Mouse (Mus musculus) testis, adult 2 months (tissue): ENCODE data around the gene Sla2. TPM values are rescaled to one million over a fixed set of nuclear protein-coding genes. Genes with fewer than 3 reads are reported as not detected.
A peak's percentile ranks its signal among the peaks of the same experiment; 100 is the strongest.

Source experiments
- H3K27ac ChIP-seq: fragments of 200-500 bp; 2 replicates; pipeline ENCODE4 v1.5.1; 2012; ENCODE audit warnings: low read depth, low read length; ENCODE audit not compliant: control insufficient read depth, insufficient read depth
- H3K27me3 ChIP-seq: fragments of 200-500 bp; 2 replicates; pipeline ENCODE4 v1.6.1; 2012; ENCODE audit warnings: mild to moderate bottlenecking, low read length, moderate library complexity; ENCODE audit not compliant: control insufficient read depth, insufficient read depth
- H3K36me3 ChIP-seq: fragments of 200-500 bp; 2 replicates; pipeline ENCODE4 v1.6.1; 2012; ENCODE audit warnings: mild to moderate bottlenecking, low read length; ENCODE audit not compliant: control insufficient read depth, insufficient read depth
- H3K4me1 ChIP-seq: fragments of 200-500 bp; 2 replicates; pipeline ENCODE4 v1.6.1; 2012; ENCODE audit warnings: low read length; ENCODE audit not compliant: control insufficient read depth, insufficient read depth
- H3K4me3 ChIP-seq: fragments of 200-500 bp; 2 replicates; pipeline ENCODE4 v1.5.1; 2012; ENCODE audit warnings: low read depth, mild to moderate bottlenecking, low read length, moderate library complexity, mixed read lengths; ENCODE audit not compliant: control insufficient read depth
- CTCF ChIP-seq: fragments of 200-500 bp; IDR thresholded peaks from 2 replicates; pipeline ENCODE4 v1.5.1; 2012; ENCODE audit warnings: low read depth, mild to moderate bottlenecking, inconsistent platforms, low read length, moderate library complexity; ENCODE audit not compliant: control insufficient read depth, insufficient read depth, insufficient replicate concordance
- POLR2A ChIP-seq: fragments of 200-500 bp; IDR thresholded peaks from 2 replicates; pipeline ENCODE4 v1.6.1; 2012; ENCODE audit warnings: low read depth, mild to moderate bottlenecking, inconsistent platforms, low read length, moderate library complexity; ENCODE audit not compliant: control insufficient read depth
- polyA plus RNA-seq: library from polyadenylated mRNA; depleted of rRNA; stranded (reverse); fragments of >200 nt; gene quantifications from 2 replicates; pipeline ENCODE4 v1.2.3, GENCODE M21; 2012

Gene Sla2
- polyA plus RNA-seq, 1 experiment: 0.14 TPM

DNA sequence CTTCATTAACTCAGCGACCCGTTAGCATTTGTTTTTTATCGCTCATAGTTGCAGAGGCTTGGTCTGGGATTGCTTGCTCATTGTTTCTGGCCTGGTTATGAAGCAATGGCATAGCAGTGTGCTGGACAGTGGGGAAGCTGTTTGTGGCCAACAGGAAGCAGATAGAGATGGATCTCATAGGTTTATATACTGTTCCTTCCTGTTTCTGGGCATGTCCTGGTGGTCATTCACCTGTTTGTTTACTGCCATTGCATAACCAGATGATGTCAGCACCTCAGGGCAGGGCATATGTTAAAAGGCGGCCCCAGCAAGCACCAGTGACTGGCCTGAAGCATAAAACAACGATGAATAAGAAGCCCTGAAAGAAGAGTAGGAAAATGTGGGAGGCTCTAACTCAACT, 36.5 kb downstream of the Sla2 start:
- Histone ChIP-seq H3K27ac (no peak overlapping the region), H3K36me3 (no peaks in the 10 kb centered on the region), H3K4me1 (no peaks in the 10 kb centered on the region)

DNA sequence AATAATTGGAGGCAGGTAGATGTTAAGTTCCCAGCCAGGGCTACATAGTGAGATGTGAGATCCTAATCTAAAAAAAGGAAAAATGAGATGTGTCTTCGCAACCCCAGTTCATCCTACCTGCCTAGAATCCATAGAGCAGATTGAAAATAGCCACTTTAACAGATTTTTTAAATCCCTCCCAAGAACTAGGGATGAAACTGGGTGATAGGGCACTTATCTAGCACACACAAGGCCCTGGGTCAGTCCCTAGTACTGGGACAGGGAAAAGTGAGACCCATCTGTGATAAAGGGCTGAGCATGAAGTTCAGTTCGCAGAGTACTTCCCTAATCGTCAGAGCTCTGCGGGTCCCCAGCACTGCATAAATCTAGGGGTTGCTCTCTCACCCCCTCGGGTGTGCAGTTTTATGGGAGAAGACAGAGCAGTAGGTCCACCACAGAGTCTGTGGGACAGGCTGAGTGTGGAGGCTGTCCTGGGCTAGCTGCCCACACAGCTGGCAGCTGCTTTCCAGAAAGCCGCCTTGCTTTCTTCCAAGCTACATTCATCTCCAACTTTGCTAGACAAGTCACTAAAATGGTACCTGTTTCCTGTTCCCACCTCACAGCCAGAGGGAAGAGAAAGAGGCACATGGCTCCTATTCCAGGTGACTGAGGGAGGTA, 38.3 kb downstream of the Sla2 start:
- Histone ChIP-seq H3K27me3 (no peaks in the 10 kb centered on the region), H3K4me1 (no peaks in the 10 kb centered on the region), H3K27ac (no peak overlapping the region), H3K36me3 (no peaks in the 10 kb centered on the region), H3K4me3 (no peak overlapping the region)
- TF ChIP-seq POLR2A (no peak), CTCF (no peak)

More for the DNA sequence above, 36.5 kb downstream of the Sla2 start:
- TF ChIP-seq CTCF: no peak
- TF ChIP-seq POLR2A: no peak
- H3K27me3 ChIP-seq: no peaks in the 10 kb centered on the region
- H3K4me3 ChIP-seq: no peak overlapping the region

DNA sequence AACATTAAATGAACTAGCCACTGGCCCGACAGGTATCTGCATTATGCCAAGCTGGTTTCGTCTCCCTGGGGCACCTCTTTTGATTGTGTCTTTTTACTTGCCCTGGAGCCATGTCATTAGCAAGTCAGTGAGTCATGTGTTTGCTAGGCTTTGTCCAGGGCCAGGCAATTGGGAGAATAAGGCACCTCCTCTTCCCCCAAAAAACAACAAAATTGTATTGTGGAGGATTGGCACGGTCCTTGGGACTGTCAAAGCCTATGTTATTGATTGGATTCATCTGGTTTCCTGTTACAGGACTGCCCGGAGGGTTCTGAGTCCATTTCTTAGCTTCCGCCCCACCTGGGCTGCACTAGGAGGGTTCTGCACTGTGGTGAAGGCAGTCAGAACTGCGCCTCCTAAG, 39.3 kb downstream of the Sla2 start:
- no peak for TF ChIP-seq CTCF
- no peak for TF ChIP-seq POLR2A
- Histone ChIP-seq H3K36me3 (no peaks in the 10 kb centered on the region), H3K4me3 (no peak overlapping the region), H3K27ac (no peak overlapping the region), H3K27me3 (no peaks in the 10 kb centered on the region), H3K4me1 (0 out of 2 replicates have a peak, but pooled peaks cover under 1% of the 10 kb centered on the region)

DNA sequence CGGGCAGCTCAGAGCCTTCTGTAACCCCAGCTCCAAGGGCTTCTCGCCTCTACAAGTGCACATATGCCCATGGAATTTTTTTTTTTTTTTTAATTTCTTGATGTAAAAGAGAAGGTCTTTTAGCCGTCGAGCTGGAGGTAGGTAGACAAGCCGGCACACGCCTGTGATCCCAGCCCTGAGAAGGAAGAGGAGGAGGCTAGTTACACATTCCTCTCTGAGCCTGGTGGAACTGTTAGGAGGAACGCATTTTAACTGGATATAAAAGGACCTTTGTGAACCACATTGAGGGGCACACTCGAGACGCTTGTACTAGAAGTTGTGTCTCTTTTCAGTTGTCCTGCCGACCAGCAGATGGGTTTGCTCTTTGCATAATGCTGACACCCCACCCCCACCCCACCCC, 42.3 kb downstream of the Sla2 start:
- Histone ChIP-seq H3K4me1 (peaks cover 20% of the 10 kb centered on the region), H3K4me3 (no peak overlapping the region), H3K36me3 (no peaks in the 10 kb centered on the region), H3K27me3 (no peaks in the 10 kb centered on the region), H3K27ac (no peak overlapping the region)
- TF ChIP-seq POLR2A (no peak), CTCF (no peak)

DNA sequence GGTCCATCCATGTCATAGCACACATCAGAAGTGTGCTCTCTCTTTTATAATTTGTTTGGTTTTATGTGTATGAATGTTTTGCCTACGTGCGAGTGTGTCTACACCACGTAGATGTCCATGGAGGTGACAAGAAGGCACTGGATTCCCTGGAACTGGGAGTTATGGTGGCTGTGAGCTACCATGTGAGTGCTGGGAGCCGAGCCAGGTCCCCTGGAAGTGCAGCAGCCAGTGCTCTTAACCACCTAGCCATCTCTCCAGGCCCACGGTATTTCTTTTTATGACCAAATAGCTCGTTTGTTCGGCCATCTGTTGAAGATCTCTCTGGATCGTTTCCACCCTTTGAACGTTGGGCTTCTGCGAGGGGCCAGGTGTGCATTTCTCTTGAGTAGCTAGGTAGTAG, 43.7 kb downstream of the Sla2 start:
- Histone ChIP-seq H3K27me3 (no peaks in the 10 kb centered on the region), H3K36me3 (no peaks in the 10 kb centered on the region), H3K4me3 (no peak overlapping the region), H3K27ac (no peak overlapping the region), H3K4me1 (peaks cover 25% of the 10 kb centered on the region)
- TF ChIP-seq CTCF (no peak), POLR2A (no peak)

DNA sequence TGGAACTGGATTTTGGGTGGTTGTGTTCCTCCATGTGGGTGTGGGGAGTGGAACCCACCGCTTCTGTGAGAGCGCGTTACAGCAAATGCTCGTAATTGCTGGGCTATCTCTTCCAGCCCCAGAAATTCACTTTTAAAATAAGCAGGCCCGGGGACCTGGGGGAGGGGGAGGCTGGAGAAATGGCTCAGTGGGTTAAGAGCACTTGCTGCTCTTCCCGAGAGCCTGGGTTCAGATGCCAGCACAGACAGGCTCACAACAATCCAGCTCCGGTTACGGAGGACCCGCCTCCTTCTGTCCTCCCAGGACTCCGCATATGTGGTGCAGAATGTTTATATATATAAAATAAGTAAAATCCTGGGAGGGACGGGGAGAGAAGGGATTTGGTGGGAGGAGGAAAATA, 44.3 kb downstream of the Sla2 start:
- Histone ChIP-seq H3K4me1 (peaks cover 25% of the 10 kb centered on the region), H3K27me3 (no peaks in the 10 kb centered on the region), H3K36me3 (no peaks in the 10 kb centered on the region), H3K4me3 (no peak overlapping the region), H3K27ac (no peak overlapping the region)
- TF ChIP-seq CTCF (no peak), POLR2A (no peak)

DNA sequence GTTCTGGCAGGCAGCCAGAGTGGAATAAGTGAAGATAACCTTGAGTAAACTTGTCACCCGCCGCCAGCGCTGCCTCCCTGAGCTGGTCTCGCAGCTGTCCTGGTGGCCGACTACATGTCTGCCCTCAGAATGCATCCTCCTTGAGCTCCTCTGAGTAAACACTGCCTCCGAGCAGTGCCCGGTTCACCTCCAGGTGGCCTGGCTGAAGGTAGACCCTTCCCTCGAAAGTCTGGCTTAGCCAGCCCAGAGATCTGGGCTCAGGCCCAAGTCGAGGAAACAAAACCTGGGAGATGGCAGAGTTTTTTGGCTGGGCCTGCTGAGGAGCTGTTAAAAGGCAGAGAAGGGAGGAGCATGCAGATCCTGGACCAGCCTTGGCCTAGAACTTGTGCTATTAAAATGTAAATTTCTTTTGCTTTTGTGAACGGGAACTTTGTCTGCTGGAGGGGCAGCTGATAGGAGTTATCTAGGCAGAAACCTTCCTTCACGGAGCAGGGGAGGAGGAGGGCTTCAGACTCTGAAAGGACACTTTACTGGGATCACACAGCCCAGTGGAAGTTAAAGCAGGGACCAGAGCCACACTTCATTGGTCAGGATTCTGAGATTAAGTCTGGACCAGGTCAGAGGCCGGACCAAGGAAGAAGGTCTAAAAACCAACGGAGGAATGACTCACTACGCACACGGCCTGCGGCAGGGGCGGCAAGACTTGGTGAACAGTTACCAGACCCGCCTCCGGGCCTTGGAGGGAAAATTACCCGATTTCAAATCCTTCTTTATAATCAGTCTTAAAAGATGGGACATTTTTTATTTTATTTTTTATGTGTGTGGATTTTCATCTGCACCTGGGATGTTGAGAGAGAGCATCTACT, 44.9 kb downstream of the Sla2 start:
- no peaks in the 10 kb centered on the region for H3K36me3 ChIP-seq
- peaks cover 25% of the 10 kb centered on the region for H3K4me1 ChIP-seq
- TF ChIP-seq CTCF (no peak), POLR2A (no peak; the same call in 1 of the 2 replicates)
- H3K27me3 ChIP-seq: no peaks in the 10 kb centered on the region
- peak overlapping the region; percentile 51 for H3K27ac ChIP-seq
- peak overlapping the region; percentile 87 for H3K4me3 ChIP-seq
